Mouse (Mus musculus) heart, adult 9 months (tissue): ENCODE measurements at regions not wholly inside any gene's neighbourhood (a gene's known extent, or its start where the extent isn't known, plus 50 kb on each side); places are given as distances from the start of the nearest gene placed in this dataset.

Experiments used
- DNase-seq, 2 experiments: peaks; one replicate each; pipeline ENCODE4 v3.0.0; 2022; ENCODE audit warnings: low spot score in 2 of 2

GRCm38 (mm10) chr2:9267675-9268074, 613.4 kb upstream of the 4930412O13Rik start:
- DNase-seq, result no peak

GRCm38 (mm10) chr2:9283441-9283840, 597.6 kb upstream of the 4930412O13Rik start:
- DNase-seq, result no peak

GRCm38 (mm10) chr2:9285800-9286199, 595.3 kb upstream of the 4930412O13Rik start:
- no peak for DNase-seq

- no peak for DNase-seq
These were observed 594.0 kb upstream of the 4930412O13Rik start for GRCm38 (mm10) chr2:9287077-9287476.

GRCm38 (mm10) chr2:9287623-9288022, 593.4 kb upstream of the 4930412O13Rik start:
- no peak for DNase-seq

GRCm38 (mm10) chr2:9331630-9332352, 549.3 kb upstream of the 4930412O13Rik start:
- DNase-seq, result no peak

GRCm38 (mm10) chr2:9348982-9349381, 532.1 kb upstream of the 4930412O13Rik start:
- DNase-seq, result no peak

GRCm38 (mm10) chr2:9349994-9350393, 531.1 kb upstream of the 4930412O13Rik start:
- DNase-seq, result no peak

- DNase-seq, result no peak
These were observed 528.9 kb upstream of the 4930412O13Rik start for GRCm38 (mm10) chr2:9352190-9352589.

- DNase-seq, result no peak
These were observed 521.0 kb upstream of the 4930412O13Rik start for GRCm38 (mm10) chr2:9360020-9360419.

GRCm38 (mm10) chr2:9367801-9368584, 513.1 kb upstream of the 4930412O13Rik start:
- DNase-seq, result no peak

- DNase-seq, result no peak
These were observed 511.5 kb upstream of the 4930412O13Rik start for GRCm38 (mm10) chr2:9369572-9369971.

- no peak for DNase-seq
These were observed 494.5 kb upstream of the 4930412O13Rik start for GRCm38 (mm10) chr2:9386566-9386965.

GRCm38 (mm10) chr2:9388058-9388457, 493.0 kb upstream of the 4930412O13Rik start:
- DNase-seq, result no peak

GRCm38 (mm10) chr2:9395379-9395999, 485.6 kb upstream of the 4930412O13Rik start:
- DNase-seq, result no peak

GRCm38 (mm10) chr2:9401461-9401860, 479.6 kb upstream of the 4930412O13Rik start:
- DNase-seq, result no peak

GRCm38 (mm10) chr2:9402281-9402680, 478.8 kb upstream of the 4930412O13Rik start:
- no peak for DNase-seq

GRCm38 (mm10) chr2:9409075-9409474, 472.0 kb upstream of the 4930412O13Rik start:
- no peak for DNase-seq

GRCm38 (mm10) chr2:9422686-9423085, 458.4 kb upstream of the 4930412O13Rik start:
- no peak for DNase-seq

GRCm38 (mm10) chr2:9423534-9423933, 457.5 kb upstream of the 4930412O13Rik start:
- DNase-seq, result no peak

- DNase-seq, result no peak
These were observed 447.7 kb upstream of the 4930412O13Rik start for GRCm38 (mm10) chr2:9433110-9433940.
